Mouse (Mus musculus): Measurements from ENCODE around the gene Zfp185.
"Not testable (repeated sequence)": the region's sequence is repeated elsewhere in the genome, so short reads cannot be mapped to it uniquely, and the experiment has no call there.

Zfp185 gene

GRCm38 (mm10) chrX:73062323-73062722 lies 75.2 kb downstream of the Zfp185 start:
- DNase-seq (ENCODE audit: low read depth): no peak

GRCm38 (mm10) chrX:73063512-73064414 lies 76.6 kb downstream of the Zfp185 start:
- no peak for DNase-seq (ENCODE audit: low read depth)

GRCm38 (mm10) chrX:73064415-73064793 lies 77.3 kb downstream of the Zfp185 start, which contains the start of gene Pnma3:
Pnma3 (plus strand) TSS chrX:73064787.
- DNase-seq (ENCODE audit: low read depth): no peak

GRCm38 (mm10) chrX:73066765-73067312 lies 79.7 kb downstream of the Zfp185 start:
- not testable (repeated sequence) for DNase-seq (ENCODE audit: low read depth)

All from c-Kit-positive CD71-negative TER-119-negative erythroid progenitor cells, embryonic 14.5 days (primary cell).